Mouse (Mus musculus): ENCODE measurements around the gene Gpr62. TPM values are rescaled to one million over a fixed set of nuclear protein-coding genes. Genes with fewer than 3 reads are reported as not detected.
"Not testable (repeated sequence)": the region's sequence is repeated elsewhere in the genome, so short reads cannot be mapped to it uniquely, and the experiment has no call there.

Gpr62 gene
- 0.11 TPM in 2 replicates for polyA plus RNA-seq (2015; fragmentation: Nextera tagmentation; extraction: Ambion mirVana)

- peak within 1 kb of the TSS; percentile 98 for H3K4me2 ChIP-seq (ENCODE audit: low read depth, low read length)
- no peak for ATAC-seq
- H3K9ac ChIP-seq (ENCODE audit: low read depth, low read length): peak within 1 kb of the TSS; percentile 72
- H3K27me3 ChIP-seq (replicated peaks; ENCODE audit: control insufficient read depth, insufficient read depth, low read length): peaks cover 21% of the 10 kb centered on the region
- WGBS: 32% methylated on average over 26 of the region's 26 CpGs
- H3K27ac ChIP-seq (ENCODE audit: low read length): no peak within 1 kb of the TSS; the same call in 1 of the 2 replicates
- H3K4me1 ChIP-seq (ENCODE audit: control insufficient read depth, insufficient read depth, low read length): peaks cover 15% of the 10 kb centered on the region
- H3K9me3 ChIP-seq (ENCODE audit: control insufficient read depth, low read length): no peaks in the 10 kb centered on the region
- peak within 1 kb of the TSS; percentile 67 for H3K4me3 ChIP-seq (ENCODE audit: low read length)
- no peaks in the 10 kb centered on the region for H3K36me3 ChIP-seq (ENCODE audit: control insufficient read depth, insufficient read depth, low read length)
Measured at GRCm38 (mm10) chr9:106465571-106466200, at the start of gene Gpr62. Gene Gpr62 (minus strand): TSS chr9:106465938.

GRCm38 (mm10) chr9:106514273-106514672, 48.5 kb upstream of the Gpr62 start, which contains the start of gene Iqcf5:
Gene Iqcf5 (plus strand): TSS chr9:106514573.
- WGBS: 86% methylated on average over 4 of the region's 4 CpGs
- H3K36me3 ChIP-seq (ENCODE audit: control insufficient read depth, insufficient read depth, low read length): no peaks in the 10 kb centered on the region
- no peak for ATAC-seq
- no peak within 1 kb of the TSS for H3K4me3 ChIP-seq (ENCODE audit: low read length)
- no peaks in the 10 kb centered on the region for H3K4me1 ChIP-seq (ENCODE audit: control insufficient read depth, insufficient read depth, low read length)
- no peak within 1 kb of the TSS for H3K9ac ChIP-seq (ENCODE audit: low read depth, low read length)
- no peak within 1 kb of the TSS for H3K27ac ChIP-seq (ENCODE audit: low read length)
- H3K4me2 ChIP-seq (ENCODE audit: low read depth, low read length): no peak within 1 kb of the TSS
- no peaks in the 10 kb centered on the region for H3K27me3 ChIP-seq (replicated peaks; ENCODE audit: control insufficient read depth, insufficient read depth, low read length)
- H3K9me3 ChIP-seq (ENCODE audit: control insufficient read depth, low read length): no peaks in the 10 kb centered on the region

- Histone ChIP-seq H3K4me3 (ENCODE audit: low read length) (no peak overlapping the region), H3K4me2 (ENCODE audit: low read depth, low read length) (no peak overlapping the region), H3K9me3 (ENCODE audit: control insufficient read depth, low read length) (no peaks in the 10 kb centered on the region), H3K9ac (ENCODE audit: low read depth, low read length) (no peak overlapping the region), H3K27ac (ENCODE audit: low read length) (no peak overlapping the region), H3K36me3 (ENCODE audit: control insufficient read depth, insufficient read depth, low read length) (no peaks in the 10 kb centered on the region), H3K27me3 (replicated peaks; ENCODE audit: control insufficient read depth, insufficient read depth, low read length) (no peaks in the 10 kb centered on the region), H3K4me1 (ENCODE audit: control insufficient read depth, insufficient read depth, low read length) (no peaks in the 10 kb centered on the region)
- no peak for ATAC-seq
- 82% methylated on average over 6 of the region's 6 CpGs for WGBS
Measured at GRCm38 (mm10) chr9:106513566-106513965, 47.8 kb upstream of the Gpr62 start.

- H3K4me1 ChIP-seq (ENCODE audit: control insufficient read depth, insufficient read depth, low read length): no peaks in the 10 kb centered on the region
- H3K9ac ChIP-seq (ENCODE audit: low read depth, low read length): no peak overlapping the region
- ATAC-seq: no peak
- no peaks in the 10 kb centered on the region for H3K9me3 ChIP-seq (ENCODE audit: control insufficient read depth, low read length)
- no peaks in the 10 kb centered on the region for H3K36me3 ChIP-seq (ENCODE audit: control insufficient read depth, insufficient read depth, low read length)
- H3K27me3 ChIP-seq (replicated peaks; ENCODE audit: control insufficient read depth, insufficient read depth, low read length): no peaks in the 10 kb centered on the region
- H3K4me2 ChIP-seq (ENCODE audit: low read depth, low read length): no peak overlapping the region
- H3K4me3 ChIP-seq (ENCODE audit: low read length): no peak overlapping the region
- 53% methylated on average over 13 of the region's 13 CpGs for WGBS
- H3K27ac ChIP-seq (ENCODE audit: low read length): no peak overlapping the region
Measured at GRCm38 (mm10) chr9:106512729-106513450, 47.2 kb upstream of the Gpr62 start.

- H3K4me1 ChIP-seq (ENCODE audit: control insufficient read depth, insufficient read depth, low read length): no peaks in the 10 kb centered on the region
- H3K27me3 ChIP-seq (replicated peaks; ENCODE audit: control insufficient read depth, insufficient read depth, low read length): no peaks in the 10 kb centered on the region
- no peak overlapping the region for H3K4me3 ChIP-seq (ENCODE audit: low read length)
- 90% methylated on average over 10 of the region's 10 CpGs for WGBS
- no peaks in the 10 kb centered on the region for H3K9me3 ChIP-seq (ENCODE audit: control insufficient read depth, low read length)
- no peak overlapping the region for H3K9ac ChIP-seq (ENCODE audit: low read depth, low read length)
- ATAC-seq: no peak
- H3K36me3 ChIP-seq (ENCODE audit: control insufficient read depth, insufficient read depth, low read length): no peaks in the 10 kb centered on the region
- H3K4me2 ChIP-seq (ENCODE audit: low read depth, low read length): no peak overlapping the region
- no peak overlapping the region for H3K27ac ChIP-seq (ENCODE audit: low read length)
Measured at GRCm38 (mm10) chr9:106509356-106509755, 43.6 kb upstream of the Gpr62 start.

- Histone ChIP-seq H3K4me2 (ENCODE audit: low read depth, low read length) (no peak overlapping the region), H3K36me3 (ENCODE audit: control insufficient read depth, insufficient read depth, low read length) (no peaks in the 10 kb centered on the region), H3K4me1 (ENCODE audit: control insufficient read depth, insufficient read depth, low read length) (no peaks in the 10 kb centered on the region), H3K27me3 (replicated peaks; ENCODE audit: control insufficient read depth, insufficient read depth, low read length) (no peaks in the 10 kb centered on the region; the same call in 1 of the 2 replicates), H3K27ac (ENCODE audit: low read length) (no peak overlapping the region), H3K9me3 (ENCODE audit: control insufficient read depth, low read length) (no peaks in the 10 kb centered on the region), H3K4me3 (ENCODE audit: low read length) (no peak overlapping the region), H3K9ac (ENCODE audit: low read depth, low read length) (no peak overlapping the region)
- ATAC-seq: no peak
- 69% methylated on average over 6 of the region's 6 CpGs for WGBS
Measured at GRCm38 (mm10) chr9:106504246-106504645, 38.5 kb upstream of the Gpr62 start.

- 88% methylated on average over 22 of the region's 22 CpGs for WGBS
- no peak for ATAC-seq
- no peak overlapping the region for H3K27ac ChIP-seq (ENCODE audit: low read length)
- H3K4me2 ChIP-seq (ENCODE audit: low read depth, low read length): no peak overlapping the region
- H3K9me3 ChIP-seq (ENCODE audit: control insufficient read depth, low read length): no peaks in the 10 kb centered on the region
- H3K4me1 ChIP-seq (ENCODE audit: control insufficient read depth, insufficient read depth, low read length): no peaks in the 10 kb centered on the region
- H3K36me3 ChIP-seq (ENCODE audit: control insufficient read depth, insufficient read depth, low read length): no peaks in the 10 kb centered on the region
- no peak overlapping the region for H3K4me3 ChIP-seq (ENCODE audit: low read length)
- no peaks in the 10 kb centered on the region; the same call in 1 of the 2 replicates for H3K27me3 ChIP-seq (replicated peaks; ENCODE audit: control insufficient read depth, insufficient read depth, low read length)
- H3K9ac ChIP-seq (ENCODE audit: low read depth, low read length): no peak overlapping the region
Measured at GRCm38 (mm10) chr9:106501846-106502245, 36.1 kb upstream of the Gpr62 start.

GRCm38 (mm10) chr9:106499667-106500066, 33.9 kb upstream of the Gpr62 start, which contains the start of gene Iqcf1:
Gene Iqcf1 (plus strand): TSS chr9:106499967.
- no peak within 1 kb of the TSS for H3K4me2 ChIP-seq (ENCODE audit: low read depth, low read length)
- no peaks in the 10 kb centered on the region; the same call in 1 of the 2 replicates for H3K27me3 ChIP-seq (replicated peaks; ENCODE audit: control insufficient read depth, insufficient read depth, low read length)
- no peak within 1 kb of the TSS for H3K9ac ChIP-seq (ENCODE audit: low read depth, low read length)
- H3K9me3 ChIP-seq (ENCODE audit: control insufficient read depth, low read length): no peaks in the 10 kb centered on the region
- H3K4me3 ChIP-seq (ENCODE audit: low read length): no peak within 1 kb of the TSS
- no peak for ATAC-seq
- WGBS: 92% methylated on average over 6 of the region's 6 CpGs
- H3K4me1 ChIP-seq (ENCODE audit: control insufficient read depth, insufficient read depth, low read length): no peaks in the 10 kb centered on the region
- no peaks in the 10 kb centered on the region for H3K36me3 ChIP-seq (ENCODE audit: control insufficient read depth, insufficient read depth, low read length)
- H3K27ac ChIP-seq (ENCODE audit: low read length): no peak within 1 kb of the TSS

GRCm38 (mm10) chr9:106487602-106488001, 21.9 kb upstream of the Gpr62 start:
- H3K36me3 ChIP-seq (ENCODE audit: control insufficient read depth, insufficient read depth, low read length): peaks cover 25% of the 10 kb centered on the region; the same call in 1 of the 2 replicates
- not testable (repeated sequence) for H3K4me2 ChIP-seq (ENCODE audit: low read depth, low read length); H3K9ac ChIP-seq (ENCODE audit: low read depth, low read length); H3K27me3 ChIP-seq (replicated peaks; ENCODE audit: control insufficient read depth, insufficient read depth, low read length); H3K4me1 ChIP-seq (ENCODE audit: control insufficient read depth, insufficient read depth, low read length); H3K9me3 ChIP-seq (ENCODE audit: control insufficient read depth, low read length); H3K4me3 ChIP-seq (ENCODE audit: low read length); H3K27ac ChIP-seq (ENCODE audit: low read length); ATAC-seq
- WGBS: 82% methylated on average over 6 of the region's 6 CpGs

Data from intestine, embryonic 16.5 days (tissue).